Mouse (Mus musculus): ENCODE measurements at regions not wholly inside any gene's neighbourhood (a gene's known extent, or its start where the extent isn't known, plus 50 kb on each side); places are given as distances from the start of the nearest gene placed in this dataset.

- TF ChIP-seq CTCF (conservative IDR thresholded peaks at IDR 0.05; ENCODE audit: low read length) (no peak), NANOG (IDR thresholded peaks at IDR 0.05; ENCODE audit: borderline replicate concordance, low read length) (no peak)
Observed at GRCm38 (mm10) chr10:3656081-3656480, 84.1 kb upstream of the Plekhg1 start.
